Mouse (Mus musculus): ENCODE measurements at regions not wholly inside any gene's neighbourhood (a gene's known extent, or its start where the extent isn't known, plus 50 kb on each side); places are given as distances from the start of the nearest gene placed in this dataset.

- Histone ChIP-seq H3K36me3 (no peaks in the 10 kb centered on the region), H3K27ac (replicated peaks) (no peak overlapping the region), H3K9me3 (no peaks in the 10 kb centered on the region), H3K4me1 (no peaks in the 10 kb centered on the region), H3K9ac (replicated peaks) (no peak overlapping the region), H3K27me3 (no peaks in the 10 kb centered on the region), H3K4me3 (no peak overlapping the region), H3K4me2 (replicated peaks) (no peak overlapping the region)
- ATAC-seq (ENCODE audit: low FRiP score, low read depth): no peak; the same call in 1 of the 2 replicates
- WGBS: 54% methylated on average over 2 of the region's 2 CpGs
These were observed 62.5 kb downstream of the Rad51ap2 start for GRCm38 (mm10) chr12:11518379-11518778.

GRCm38 (mm10) chr12:11562891-11563290, 107.0 kb downstream of the Rad51ap2 start:
- H3K36me3 ChIP-seq: no peaks in the 10 kb centered on the region
- H3K4me2 ChIP-seq (replicated peaks): no peak overlapping the region
- 83% methylated on average over 6 of the region's 6 CpGs for WGBS
- no peak overlapping the region for H3K9ac ChIP-seq (replicated peaks)
- H3K27me3 ChIP-seq: no peaks in the 10 kb centered on the region
- H3K27ac ChIP-seq (replicated peaks): no peak overlapping the region
- no peaks in the 10 kb centered on the region for H3K4me1 ChIP-seq
- no peak for ATAC-seq (ENCODE audit: low FRiP score, low read depth)
- H3K4me3 ChIP-seq: no peak overlapping the region
- no peaks in the 10 kb centered on the region for H3K9me3 ChIP-seq

- no peak overlapping the region for H3K27ac ChIP-seq (replicated peaks)
- ATAC-seq (ENCODE audit: low FRiP score, low read depth): no peak
- H3K4me3 ChIP-seq: no peak overlapping the region
- H3K27me3 ChIP-seq: no peaks in the 10 kb centered on the region
- H3K9me3 ChIP-seq: no peaks in the 10 kb centered on the region
- no peaks in the 10 kb centered on the region for H3K4me1 ChIP-seq
- H3K36me3 ChIP-seq: no peaks in the 10 kb centered on the region
- no peak overlapping the region for H3K9ac ChIP-seq (replicated peaks)
- no peak overlapping the region for H3K4me2 ChIP-seq (replicated peaks)
- 94% methylated on average over 1 of the region's 1 CpGs for WGBS
These were observed 114.3 kb downstream of the Rad51ap2 start for GRCm38 (mm10) chr12:11570160-11570559.

- Histone ChIP-seq H3K9me3 (no peaks in the 10 kb centered on the region), H3K27ac (replicated peaks) (no peak overlapping the region), H3K4me3 (no peak overlapping the region), H3K4me1 (no peaks in the 10 kb centered on the region), H3K27me3 (no peaks in the 10 kb centered on the region), H3K36me3 (no peaks in the 10 kb centered on the region), H3K9ac (replicated peaks) (no peak overlapping the region), H3K4me2 (replicated peaks) (no peak overlapping the region)
- no peak for ATAC-seq (ENCODE audit: low FRiP score, low read depth)
- WGBS: 82% methylated on average over 2 of the region's 2 CpGs
These were observed 148.1 kb downstream of the Rad51ap2 start for GRCm38 (mm10) chr12:11603946-11604345.

- Histone ChIP-seq H3K36me3 (no peaks in the 10 kb centered on the region), H3K9me3 (no peaks in the 10 kb centered on the region), H3K27ac (replicated peaks) (no peak overlapping the region), H3K27me3 (no peaks in the 10 kb centered on the region), H3K4me3 (no peak overlapping the region), H3K9ac (replicated peaks) (no peak overlapping the region), H3K4me1 (no peaks in the 10 kb centered on the region), H3K4me2 (replicated peaks) (no peak overlapping the region)
- no peak for ATAC-seq (ENCODE audit: low FRiP score, low read depth)
These were observed 152.9 kb downstream of the Rad51ap2 start for GRCm38 (mm10) chr12:11608733-11609132.

- no peaks in the 10 kb centered on the region for H3K9me3 ChIP-seq
- 90% methylated on average over 2 of the region's 2 CpGs for WGBS
- no peak overlapping the region for H3K4me2 ChIP-seq (replicated peaks)
- no peaks in the 10 kb centered on the region for H3K36me3 ChIP-seq
- ATAC-seq (ENCODE audit: low FRiP score, low read depth): no peak
- H3K27ac ChIP-seq (replicated peaks): no peak overlapping the region
- no peak overlapping the region for H3K4me3 ChIP-seq
- no peaks in the 10 kb centered on the region for H3K4me1 ChIP-seq
- H3K27me3 ChIP-seq: no peaks in the 10 kb centered on the region
- H3K9ac ChIP-seq (replicated peaks): no peak overlapping the region
These were observed 155.8 kb downstream of the Rad51ap2 start for GRCm38 (mm10) chr12:11611656-11612055.

GRCm38 (mm10) chr12:11615237-11615636, 159.4 kb downstream of the Rad51ap2 start:
- no peak overlapping the region for H3K27ac ChIP-seq (replicated peaks)
- 78% methylated on average over 2 of the region's 2 CpGs for WGBS

GRCm38 (mm10) chr12:11623561-11623960, 167.7 kb downstream of the Rad51ap2 start:
- H3K4me2 ChIP-seq (replicated peaks): no peak overlapping the region
- H3K27ac ChIP-seq (replicated peaks): no peak overlapping the region
- no peaks in the 10 kb centered on the region for H3K36me3 ChIP-seq
- ATAC-seq (ENCODE audit: low FRiP score, low read depth): no peak
- WGBS: 87% methylated on average over 1 of the region's 1 CpGs
- H3K9ac ChIP-seq (replicated peaks): no peak overlapping the region
- no peaks in the 10 kb centered on the region for H3K4me1 ChIP-seq
- no peaks in the 10 kb centered on the region for H3K9me3 ChIP-seq
- H3K4me3 ChIP-seq: no peak overlapping the region
- no peaks in the 10 kb centered on the region for H3K27me3 ChIP-seq

More at GRCm38 (mm10) chr12:11615237-11615636, 159.4 kb downstream of the Rad51ap2 start:
- Histone ChIP-seq H3K9ac (replicated peaks) (no peak overlapping the region), H3K27me3 (no peaks in the 10 kb centered on the region), H3K36me3 (no peaks in the 10 kb centered on the region), H3K4me1 (no peaks in the 10 kb centered on the region), H3K4me3 (no peak overlapping the region), H3K4me2 (replicated peaks) (no peak overlapping the region), H3K9me3 (no peaks in the 10 kb centered on the region)
- ATAC-seq (ENCODE audit: low FRiP score, low read depth): no peak

- H3K36me3 ChIP-seq: no peaks in the 10 kb centered on the region
- H3K9me3 ChIP-seq: no peaks in the 10 kb centered on the region
- H3K27ac ChIP-seq (replicated peaks): no peak overlapping the region
- 79% methylated on average over 1 of the region's 1 CpGs for WGBS
- no peak for ATAC-seq (ENCODE audit: low FRiP score, low read depth)
- no peak overlapping the region for H3K4me2 ChIP-seq (replicated peaks)
- H3K9ac ChIP-seq (replicated peaks): no peak overlapping the region
- H3K4me1 ChIP-seq: no peaks in the 10 kb centered on the region
- H3K27me3 ChIP-seq: no peaks in the 10 kb centered on the region
- H3K4me3 ChIP-seq: no peak overlapping the region
These were observed 174.3 kb downstream of the Rad51ap2 start for GRCm38 (mm10) chr12:11630178-11630577.

GRCm38 (mm10) chr12:11631790-11632189, 175.9 kb downstream of the Rad51ap2 start:
- WGBS: 71% methylated on average over 1 of the region's 1 CpGs
- ATAC-seq (ENCODE audit: low FRiP score, low read depth): no peak
- no peak overlapping the region for H3K4me3 ChIP-seq

GRCm38 (mm10) chr12:11673281-11673680, 217.4 kb downstream of the Rad51ap2 start:
- 85% methylated on average over 3 of the region's 3 CpGs for WGBS

More at GRCm38 (mm10) chr12:11631790-11632189, 175.9 kb downstream of the Rad51ap2 start:
- no peak overlapping the region for H3K27ac ChIP-seq (replicated peaks)
- no peak overlapping the region for H3K4me2 ChIP-seq (replicated peaks)
- H3K36me3 ChIP-seq: no peaks in the 10 kb centered on the region
- H3K27me3 ChIP-seq: no peaks in the 10 kb centered on the region
- H3K4me1 ChIP-seq: no peaks in the 10 kb centered on the region
- no peak overlapping the region for H3K9ac ChIP-seq (replicated peaks)
- H3K9me3 ChIP-seq: no peaks in the 10 kb centered on the region

GRCm38 (mm10) chr12:11694797-11695196, 238.9 kb downstream of the Rad51ap2 start:
- Histone ChIP-seq H3K27me3 (no peaks in the 10 kb centered on the region), H3K4me2 (replicated peaks) (no peak overlapping the region), H3K36me3 (no peaks in the 10 kb centered on the region), H3K9me3 (0 out of 2 replicates have a peak, but pooled peaks cover 3% of the 10 kb centered on the region), H3K4me3 (no peak overlapping the region), H3K9ac (replicated peaks) (no peak overlapping the region), H3K4me1 (no peaks in the 10 kb centered on the region), H3K27ac (replicated peaks) (no peak overlapping the region)
- 72% methylated on average over 3 of the region's 3 CpGs for WGBS
- ATAC-seq (ENCODE audit: low FRiP score, low read depth): no peak

More at GRCm38 (mm10) chr12:11673281-11673680, 217.4 kb downstream of the Rad51ap2 start:
- Histone ChIP-seq H3K36me3 (no peaks in the 10 kb centered on the region), H3K27ac (replicated peaks) (no peak overlapping the region), H3K27me3 (no peaks in the 10 kb centered on the region), H3K4me1 (no peaks in the 10 kb centered on the region), H3K9me3 (no peaks in the 10 kb centered on the region), H3K9ac (replicated peaks) (no peak overlapping the region), H3K4me3 (no peak overlapping the region), H3K4me2 (replicated peaks) (no peak overlapping the region)
- ATAC-seq (ENCODE audit: low FRiP score, low read depth): no peak

GRCm38 (mm10) chr12:11708879-11709602, 253.2 kb downstream of the Rad51ap2 start:
- Histone ChIP-seq H3K27me3 (no peaks in the 10 kb centered on the region), H3K4me2 (replicated peaks) (no peak overlapping the region), H3K36me3 (no peaks in the 10 kb centered on the region), H3K27ac (replicated peaks) (no peak overlapping the region), H3K4me3 (no peak overlapping the region), H3K9ac (replicated peaks) (no peak overlapping the region), H3K9me3 (no peaks in the 10 kb centered on the region), H3K4me1 (no peaks in the 10 kb centered on the region)
- 80% methylated on average over 2 of the region's 2 CpGs for WGBS
- no peak for ATAC-seq (ENCODE audit: low FRiP score, low read depth)
